Mouse (Mus musculus): ENCODE results near the gene Fam228b.
"Not testable (repeated sequence)": the region's sequence is repeated elsewhere in the genome, so short reads cannot be mapped to it uniquely, and the experiment has no call there.

Gene Fam228b

GRCm38 (mm10) chr12:4740823-4741222 is 28.2 kb downstream of the Fam228b start:
- DNase-seq (ENCODE audit: low spot score), result no peak

- no peak for DNase-seq (ENCODE audit: low spot score)
Observed at GRCm38 (mm10) chr12:4738031-4738576, 31.0 kb downstream of the Fam228b start, which contains the start of gene Fam228a. TSS of gene Fam228a (minus strand) at chr12:4738430.

GRCm38 (mm10) chr12:4732332-4732731 is 36.7 kb downstream of the Fam228b start:
- DNase-seq (ENCODE audit: low spot score), result no peak

GRCm38 (mm10) chr12:4731629-4732028 is 37.4 kb downstream of the Fam228b start:
- DNase-seq (ENCODE audit: low spot score), result no peak

- DNase-seq (ENCODE audit: low spot score), result no peak
Observed at GRCm38 (mm10) chr12:4729165-4729564, 39.9 kb downstream of the Fam228b start.

- no peak for DNase-seq (ENCODE audit: low spot score)
Observed at GRCm38 (mm10) chr12:4719762-4720754, 49.0 kb downstream of the Fam228b start.

- no peak for DNase-seq (ENCODE audit: low spot score)
Observed at GRCm38 (mm10) chr12:4719066-4719761, 49.9 kb downstream of the Fam228b start.

GRCm38 (mm10) chr12:4717417-4717816 is 51.6 kb downstream of the Fam228b start:
- DNase-seq (ENCODE audit: low spot score), result no peak

- no peak for DNase-seq (ENCODE audit: low spot score)
Observed at GRCm38 (mm10) chr12:4715606-4716005, 53.5 kb downstream of the Fam228b start.

GRCm38 (mm10) chr12:4713361-4713760 is 55.7 kb downstream of the Fam228b start:
- DNase-seq (ENCODE audit: low spot score), result no peak

GRCm38 (mm10) chr12:4709926-4710325 is 59.1 kb downstream of the Fam228b start:
- no peak for DNase-seq (ENCODE audit: low spot score)

- no peak for DNase-seq (ENCODE audit: low spot score)
Observed at GRCm38 (mm10) chr12:4708881-4709604, 60.0 kb downstream of the Fam228b start.

- no peak for DNase-seq (ENCODE audit: low spot score)
Observed at GRCm38 (mm10) chr12:4708296-4708695, 60.8 kb downstream of the Fam228b start.

- no peak for DNase-seq (ENCODE audit: low spot score)
Observed at GRCm38 (mm10) chr12:4707488-4708017, 61.5 kb downstream of the Fam228b start.

GRCm38 (mm10) chr12:4706901-4707300 is 62.2 kb downstream of the Fam228b start:
- no peak for DNase-seq (ENCODE audit: low spot score)

- DNase-seq (ENCODE audit: low spot score), result no peak
Observed at GRCm38 (mm10) chr12:4706175-4706574, 62.9 kb downstream of the Fam228b start.

- not testable (repeated sequence) for DNase-seq (ENCODE audit: low spot score)
Observed at GRCm38 (mm10) chr12:4705626-4706025, 63.4 kb downstream of the Fam228b start.

GRCm38 (mm10) chr12:4694534-4694933 is 74.5 kb downstream of the Fam228b start:
- no peak for DNase-seq (ENCODE audit: low spot score)

GRCm38 (mm10) chr12:4691193-4691592 is 77.9 kb downstream of the Fam228b start:
- no peak for DNase-seq (ENCODE audit: low spot score)

All from urinary bladder, postnatal 10 days (tissue).